ENCODE assay signal across 27 mouse cellular contexts in the genomic region with DNA sequence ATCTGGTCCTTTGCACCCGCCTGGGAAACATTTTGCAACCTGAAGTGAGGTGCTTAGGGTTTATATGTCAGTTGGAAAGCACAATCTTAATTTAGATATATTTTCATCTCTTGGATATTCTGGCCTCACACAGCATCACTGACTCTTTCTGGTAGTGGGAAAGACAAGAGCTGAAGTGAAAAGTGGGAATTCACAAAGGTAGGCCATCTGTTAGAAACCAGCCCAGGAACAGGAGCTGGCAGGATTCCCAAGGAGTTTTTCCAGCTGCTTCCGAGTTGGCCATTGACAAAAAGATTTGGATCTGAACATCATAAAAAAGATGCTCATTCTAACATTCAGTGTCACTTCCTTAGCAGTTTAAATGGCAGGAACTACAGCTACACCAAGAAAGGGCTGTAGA.
A peak's percentile ranks its signal among the peaks of the same experiment; 100 is the strongest.
DNase-seq lines count a peak whose midpoint lies in the region; ATAC-seq and TF ChIP-seq lines count a peak whose summit lies in the region.
"Had no signal": no experiment of that assay in that cellular context is flagged by ENCODE, and none has a peak within 500 bp of the region (broad histone marks: within the 10 kb centered on the region; RNA-seq: fewer than 3 reads in every experiment).

No protein-coding gene starts in this region.

- H3K4me1 ChIP-seq in hindbrain, postnatal 0 days (ENCODE audit: insufficient read depth, low read length), result no peaks in the 10 kb centered on the region
- H3K4me1 ChIP-seq in hindbrain, embryonic 11.5 days (replicated peaks; ENCODE audit: control insufficient read depth, insufficient read depth, low read length), result no peaks in the 10 kb centered on the region
- no peaks in the 10 kb centered on the region for H3K4me1 ChIP-seq in midbrain, postnatal 0 days (ENCODE audit: insufficient read depth, low read length)
- no peaks in the 10 kb centered on the region for H3K4me1 ChIP-seq in midbrain, embryonic 16.5 days (ENCODE audit: control insufficient read depth, insufficient read depth, low read length)
- H3K4me1 ChIP-seq: embryonic facial prominence, embryonic 10.5 days; embryonic facial prominence, embryonic 13.5 days; forebrain, embryonic 12.5 days; forebrain, embryonic 15.5 days; hindbrain, embryonic 13.5 days had no signal

- H3K36me3 ChIP-seq in hindbrain, postnatal 0 days (ENCODE audit: insufficient read depth, low read length), result no peaks in the 10 kb centered on the region
- no peaks in the 10 kb centered on the region for H3K36me3 ChIP-seq in hindbrain, embryonic 11.5 days (ENCODE audit: control insufficient read depth, insufficient read depth, low read length)
- no peaks in the 10 kb centered on the region for H3K36me3 ChIP-seq in midbrain, postnatal 0 days (ENCODE audit: insufficient read depth, low read length)
- no peaks in the 10 kb centered on the region for H3K36me3 ChIP-seq in midbrain, embryonic 16.5 days (ENCODE audit: control insufficient read depth, insufficient read depth, low read length)
- H3K36me3 ChIP-seq: embryonic facial prominence, embryonic 10.5 days; embryonic facial prominence, embryonic 13.5 days; forebrain, embryonic 12.5 days; forebrain, embryonic 15.5 days; hindbrain, embryonic 13.5 days had no signal

- 53% methylated on average over 2 of the region's 2 CpGs for WGBS in hindbrain, postnatal 0 days
- WGBS in hindbrain, embryonic 11.5 days, result 82% methylated on average over 2 of the region's 2 CpGs
- 80% methylated on average over 2 of the region's 2 CpGs for WGBS in midbrain, postnatal 0 days
- WGBS in midbrain, embryonic 16.5 days, result 83% methylated on average over 2 of the region's 2 CpGs

- no peak overlapping the region for H3K27ac ChIP-seq in hindbrain, postnatal 0 days
- no peak overlapping the region for H3K27ac ChIP-seq in hindbrain, embryonic 11.5 days (ENCODE audit: low read depth, low read length)
- no peak overlapping the region for H3K27ac ChIP-seq in midbrain, postnatal 0 days (ENCODE audit: low read depth, low read length)
- no peak overlapping the region for H3K27ac ChIP-seq in midbrain, embryonic 16.5 days (ENCODE audit: low read length)
- H3K27ac ChIP-seq: embryonic facial prominence, embryonic 10.5 days; embryonic facial prominence, embryonic 13.5 days; forebrain, embryonic 12.5 days; forebrain, embryonic 15.5 days; gastrocnemius, adult 2 months; hindbrain, embryonic 13.5 days had no signal

- no peak overlapping the region for H3K4me3 ChIP-seq in hindbrain, postnatal 0 days (ENCODE audit: low read length)
- H3K4me3 ChIP-seq in hindbrain, embryonic 11.5 days (ENCODE audit: low read depth, low read length), result no peak overlapping the region
- no peak overlapping the region for H3K4me3 ChIP-seq in midbrain, postnatal 0 days (ENCODE audit: low read depth, low read length)
- no peak overlapping the region for H3K4me3 ChIP-seq in midbrain, embryonic 16.5 days (ENCODE audit: low read depth, low read length)
- H3K4me3 ChIP-seq: embryonic facial prominence, embryonic 10.5 days; embryonic facial prominence, embryonic 13.5 days; erythroblast, embryonic 14.5 days; forebrain, embryonic 12.5 days; forebrain, embryonic 15.5 days; gastrocnemius, adult 2 months; hindbrain, embryonic 13.5 days had no signal

- no peak for ATAC-seq in hindbrain, postnatal 0 days
- ATAC-seq in hindbrain, embryonic 11.5 days (ENCODE audit: low FRiP score), result no peak
- no peak for ATAC-seq in midbrain, postnatal 0 days (ENCODE audit: low FRiP score)
- no peak for ATAC-seq in midbrain, embryonic 16.5 days
- ATAC-seq: activated CD4-positive, CD25-positive, alpha-beta regulatory T cell, adult 4 months; forebrain, embryonic 15.5 days; hindbrain, embryonic 16.5 days; inflammation-experienced regulatory T-cells, adult 6 months had no signal

- no peak overlapping the region for H3K9ac ChIP-seq in hindbrain, postnatal 0 days (replicated peaks; ENCODE audit: low read length)
- no peak overlapping the region for H3K9ac ChIP-seq in hindbrain, embryonic 11.5 days (ENCODE audit: low read depth, low read length)
- no peak overlapping the region for H3K9ac ChIP-seq in midbrain, postnatal 0 days (replicated peaks; ENCODE audit: low read length, poor library complexity, severe bottlenecking)
- H3K9ac ChIP-seq in midbrain, embryonic 16.5 days (ENCODE audit: low read depth, low read length), result no peak overlapping the region
- H3K9ac ChIP-seq: embryonic facial prominence, embryonic 13.5 days; forebrain, embryonic 12.5 days; forebrain, embryonic 15.5 days; hindbrain, embryonic 13.5 days had no signal

- H3K9me3 ChIP-seq in hindbrain, postnatal 0 days (ENCODE audit: low read length), result no peaks in the 10 kb centered on the region
- H3K9me3 ChIP-seq in hindbrain, embryonic 11.5 days (ENCODE audit: control insufficient read depth, low read length), result no peaks in the 10 kb centered on the region
- no peaks in the 10 kb centered on the region for H3K9me3 ChIP-seq in midbrain, postnatal 0 days (ENCODE audit: low read length)
- H3K9me3 ChIP-seq in midbrain, embryonic 16.5 days (replicated peaks; ENCODE audit: control insufficient read depth, low read length, poor library complexity, severe bottlenecking), result no peaks in the 10 kb centered on the region
- H3K9me3 ChIP-seq: embryonic facial prominence, embryonic 10.5 days; embryonic facial prominence, embryonic 13.5 days; forebrain, embryonic 12.5 days; forebrain, embryonic 15.5 days; hindbrain, embryonic 13.5 days had no signal

- no peaks in the 10 kb centered on the region for H3K27me3 ChIP-seq in hindbrain, postnatal 0 days (ENCODE audit: insufficient read depth, low read length)
- no peaks in the 10 kb centered on the region for H3K27me3 ChIP-seq in hindbrain, embryonic 11.5 days (ENCODE audit: control insufficient read depth, insufficient read depth, low read length)
- H3K27me3 ChIP-seq in midbrain, postnatal 0 days (ENCODE audit: insufficient read depth, low read length), result no peaks in the 10 kb centered on the region
- H3K27me3 ChIP-seq in midbrain, embryonic 16.5 days (ENCODE audit: control insufficient read depth, insufficient read depth, low read depth, low read length), result no peaks in the 10 kb centered on the region
- H3K27me3 ChIP-seq: embryonic facial prominence, embryonic 13.5 days; forebrain, embryonic 12.5 days; forebrain, embryonic 15.5 days; hindbrain, embryonic 13.5 days had no signal

- H3K4me2 ChIP-seq in hindbrain, postnatal 0 days (ENCODE audit: low read depth, low read length), result no peak overlapping the region
- H3K4me2 ChIP-seq in hindbrain, embryonic 11.5 days (replicated peaks; ENCODE audit: low read depth, low read length), result no peak overlapping the region
- no peak overlapping the region for H3K4me2 ChIP-seq in midbrain, postnatal 0 days (ENCODE audit: low read depth, low read length, poor library complexity, severe bottlenecking)
- H3K4me2 ChIP-seq in midbrain, embryonic 16.5 days (ENCODE audit: low read length), result no peak overlapping the region
- H3K4me2 ChIP-seq: embryonic facial prominence, embryonic 13.5 days; forebrain, embryonic 12.5 days; forebrain, embryonic 15.5 days; heart, embryonic 11.5 days; hindbrain, embryonic 13.5 days had no signal

- TF ChIP-seq CTCF in hindbrain, postnatal 0 days (IDR thresholded peaks at IDR 0.05; ENCODE audit: low read depth), result no peak
- no peak for TF ChIP-seq CTCF in midbrain, postnatal 0 days (IDR thresholded peaks at IDR 0.05)

- peak; percentile 34 to 38 for DNase-seq in cerebellum, postnatal 10 days
- DNase-seq in cerebellum, postnatal 36 days, result no peak
- DNase-seq in hindbrain, postnatal 0 days (ENCODE audit: low spot score), result peak; percentile 11
- DNase-seq in hindbrain, embryonic 11.5 days (ENCODE audit: low spot score), result no peak
- peak; percentile 6 for DNase-seq in midbrain, postnatal 0 days (ENCODE audit: low spot score)
- peak; percentile 58 for DNase-seq in brain, adult 2 months (ENCODE audit: low read depth, low spot score)
- DNase-seq in thymus, postnatal 4 days, result no peak
- DNase-seq: adrenal gland, adult 8-10 months; adrenal gland, postnatal 25 days; cerebellum, adult 11 months; cerebellum, adult 2 months; cerebellum, adult 9-11 months; embryo, embryonic 11 days; gastrocnemius, adult 2 months; gastrocnemius, postnatal 14 days; heart, adult 11 months had no signal

Comparison
In these comparisons a context has a peak if more than half of its experiments do, and no peak if none do; other contexts are left out.
1. DNase-seq: peak in cerebellum, postnatal 10 days (2 of 2), hindbrain, postnatal 0 days (single experiment), midbrain, postnatal 0 days (single experiment) and brain, adult 2 months (single experiment); none in cerebellum, postnatal 36 days (0 of 2), hindbrain, embryonic 11.5 days (single experiment) and thymus, postnatal 4 days (single experiment).